8 mouse cellular contexts compared by ENCODE assay signal in genomic region chr5:117286286-117286685, GRCm38 (mm10). TPM values are rescaled to one million over a fixed set of nuclear protein-coding genes. Genes with fewer than 3 reads are reported as not detected.
DNase-seq lines count a peak whose midpoint lies in the region; ATAC-seq and TF ChIP-seq lines count a peak whose summit lies in the region.

No protein-coding gene starts in this region.

- no peak for TF ChIP-seq CTCF in E14TG2a.4 (conservative IDR thresholded peaks at IDR 0.05; ENCODE audit: low read length)
- TF ChIP-seq CTCF in forebrain, postnatal 0 days (IDR thresholded peaks at IDR 0.05; ENCODE audit: low read depth) = no peak
- no peak for TF ChIP-seq CTCF in liver, postnatal 0 days (IDR thresholded peaks at IDR 0.05; ENCODE audit: low read depth)

- DNase-seq in heart, adult 18-20 months = no peak
- DNase-seq in forebrain, postnatal 0 days = no peak
- DNase-seq in liver, postnatal 0 days = no peak
- no peak for DNase-seq in adrenal gland, postnatal 4 days (ENCODE audit: low spot score in 2 of 2)
- no peak for DNase-seq in frontal cortex, postnatal 10 days (ENCODE audit: low spot score in 2 of 2)
- DNase-seq in cerebellum, adult 9-11 months = no peak

- peak overlapping the region; percentile 64 for H3K4me3 ChIP-seq in heart, embryonic 11.5 days (ENCODE audit: low read depth, low read length)
- H3K4me3 ChIP-seq in E14TG2a.4 (replicated peaks; ENCODE audit: low read length) = peak overlapping the region; percentile 93
- peak overlapping the region; percentile 67 for H3K4me3 ChIP-seq in forebrain, postnatal 0 days (ENCODE audit: low read depth, low read length)
- H3K4me3 ChIP-seq in liver, postnatal 0 days (ENCODE audit: low read depth, low read length) = peak overlapping the region; percentile 63

- no peak for TF ChIP-seq EP300 in liver, postnatal 0 days (IDR thresholded peaks at IDR 0.05; ENCODE audit: low read depth)

- no peaks in the 10 kb centered on the region for H3K36me3 ChIP-seq in heart, embryonic 11.5 days (ENCODE audit: control insufficient read depth, insufficient read depth, low read length)
- peaks cover 44% of the 10 kb centered on the region for H3K36me3 ChIP-seq in E14TG2a.4 (ENCODE audit: insufficient read depth, low read length)
- H3K36me3 ChIP-seq in forebrain, postnatal 0 days (ENCODE audit: insufficient read depth) = peaks cover 23% of the 10 kb centered on the region
- H3K36me3 ChIP-seq in liver, postnatal 0 days (replicated peaks; ENCODE audit: insufficient read depth, low read length) = peaks cover 3% of the 10 kb centered on the region; the same call in 1 of the 2 replicates

- no peak for ATAC-seq in heart, embryonic 11.5 days (replicated peaks; ENCODE audit: insufficient number of reproducible peaks, low FRiP score, low TSS enrichment)
- no peak for ATAC-seq in forebrain, postnatal 0 days
- no peak for ATAC-seq in liver, postnatal 0 days

- H3K9ac ChIP-seq in heart, embryonic 11.5 days (ENCODE audit: low read depth, low read length) = peak overlapping the region; percentile 78
- peak overlapping the region; percentile 80; the same call in 1 of the 2 replicates for H3K9ac ChIP-seq in forebrain, postnatal 0 days
- peak overlapping the region; percentile 72 for H3K9ac ChIP-seq in liver, postnatal 0 days (replicated peaks)

- H3K4me1 ChIP-seq in heart, embryonic 11.5 days (ENCODE audit: control insufficient read depth, insufficient read depth, low read length) = peaks cover 15% of the 10 kb centered on the region
- H3K4me1 ChIP-seq in E14TG2a.4 (replicated peaks; ENCODE audit: low read depth, low read length) = peaks cover 58% of the 10 kb centered on the region
- peaks cover 19% of the 10 kb centered on the region; the same call in 1 of the 2 replicates for H3K4me1 ChIP-seq in forebrain, postnatal 0 days (ENCODE audit: insufficient read depth)
- peaks cover 15% of the 10 kb centered on the region for H3K4me1 ChIP-seq in liver, postnatal 0 days (ENCODE audit: insufficient read depth)

- no peaks in the 10 kb centered on the region for H3K27me3 ChIP-seq in heart, embryonic 11.5 days (ENCODE audit: control insufficient read depth, insufficient read depth, low read length)
- peaks cover 4% of the 10 kb centered on the region; the same call in 1 of the 2 replicates for H3K27me3 ChIP-seq in E14TG2a.4 (ENCODE audit: insufficient read depth, low read length)
- no peaks in the 10 kb centered on the region for H3K27me3 ChIP-seq in forebrain, postnatal 0 days (ENCODE audit: insufficient read depth, low read length)
- no peaks in the 10 kb centered on the region for H3K27me3 ChIP-seq in liver, postnatal 0 days (ENCODE audit: insufficient read depth, low read length)

- H3K4me2 ChIP-seq in heart, embryonic 11.5 days = peak overlapping the region; percentile 83
- H3K4me2 ChIP-seq in forebrain, postnatal 0 days (ENCODE audit: low read depth) = peak overlapping the region; percentile 78
- peak overlapping the region; percentile 91 for H3K4me2 ChIP-seq in liver, postnatal 0 days (ENCODE audit: low read depth, low read length)

- no peaks in the 10 kb centered on the region for H3K9me3 ChIP-seq in heart, embryonic 11.5 days (replicated peaks; ENCODE audit: control insufficient read depth, low read length)
- no peaks in the 10 kb centered on the region for H3K9me3 ChIP-seq in E14TG2a.4 (ENCODE audit: low read length)
- no peaks in the 10 kb centered on the region for H3K9me3 ChIP-seq in forebrain, postnatal 0 days (ENCODE audit: low read length)
- H3K9me3 ChIP-seq in liver, postnatal 0 days (ENCODE audit: low read length) = no peaks in the 10 kb centered on the region; the same call in 1 of the 2 replicates

- WGBS in heart, embryonic 11.5 days (ENCODE audit: insufficient replicate concordance) = 59% methylated on average over 3 of the region's 3 CpGs
- WGBS in forebrain, postnatal 0 days = 43% methylated on average over 3 of the region's 3 CpGs
- WGBS in liver, postnatal 0 days (ENCODE audit: insufficient replicate concordance) = 51% methylated on average over 3 of the region's 3 CpGs

- H3K27ac ChIP-seq in heart, embryonic 11.5 days (ENCODE audit: low read depth, low read length) = no peak overlapping the region
- no peak overlapping the region for H3K27ac ChIP-seq in forebrain, postnatal 0 days (ENCODE audit: low read depth, low read length)
- 0 out of 2 replicates have a peak overlapping the region, but pooled peaks have one; percentile 44 for H3K27ac ChIP-seq in liver, postnatal 0 days (ENCODE audit: low read depth)

RNA-seq across cellular contexts. Expression of gene Pebp1, which starts 1.1 kb away (rescaled TPM):
- polyA plus RNA-seq in heart, embryonic 11.5 days (2014; fragmentation: Nextera tagmentation; extraction: Ambion mirVana) = 571 and 603 TPM in 2 replicates
- 100 to 1,000 TPM; 475 to 528 TPM for total RNA-seq in heart, adult 18-20 months (2021)
- 1,357 and 1,641 TPM in 2 replicates for total RNA-seq in forebrain, postnatal 0 days (2014; rRNA removed)
- 1,186 and 1,234 TPM in 2 replicates for polyA plus RNA-seq in forebrain, postnatal 0 days (2015; fragmentation: Nextera tagmentation; extraction: Ambion mirVana)
- 120 and 129 TPM in 2 replicates for polyA plus RNA-seq in liver, postnatal 0 days (2015; fragmentation: Nextera tagmentation; extraction: Ambion mirVana)
- total RNA-seq in adrenal gland, postnatal 4 days (2021) = 1,000 to 10,000 TPM in 1 of 2 experiments, 100 to 1,000 TPM in 1; 992 to 1,042 TPM

RNA-seq across cellular contexts. Expression of gene Vsig10, which starts 32.6 kb away (rescaled TPM):
- polyA plus RNA-seq in heart, embryonic 11.5 days (2014; fragmentation: Nextera tagmentation; extraction: Ambion mirVana) = 4.4 and 4.7 TPM in 2 replicates
- total RNA-seq in heart, adult 18-20 months (2021) = 1 to 10 TPM; 7.2 to 7.7 TPM
- 1.0 and 1.4 TPM in 2 replicates for total RNA-seq in forebrain, postnatal 0 days (2014; rRNA removed)
- 0.77 and 1.4 TPM in 2 replicates for polyA plus RNA-seq in forebrain, postnatal 0 days (2015; fragmentation: Nextera tagmentation; extraction: Ambion mirVana)
- polyA plus RNA-seq in liver, postnatal 0 days (2015; fragmentation: Nextera tagmentation; extraction: Ambion mirVana) = 2.1 and 2.9 TPM in 2 replicates
- 10 to 100 TPM; 48.3 to 51.8 TPM for total RNA-seq in adrenal gland, postnatal 4 days (2021)

Comparison
In these comparisons a context has a peak if more than half of its experiments do, and no peak if none do; other contexts are left out.
1. RNA of gene Vsig10, which starts 32.6 kb away (total RNA-seq): 48.3 to 51.8 TPM in adrenal gland, postnatal 4 days; 7.2 to 7.7 TPM in heart, adult 18-20 months and 1.0 to 1.4 TPM in forebrain, postnatal 0 days; every median in the first group is over 4 times any median in the second.
2. Peak in every context shown above with its lines, with median percentiles within 50 percentile points of each other: H3K4me2 ChIP-seq, H3K4me3 ChIP-seq and H3K9ac ChIP-seq.